15 mouse cellular contexts compared by ENCODE assay signal in the genomic region with DNA sequence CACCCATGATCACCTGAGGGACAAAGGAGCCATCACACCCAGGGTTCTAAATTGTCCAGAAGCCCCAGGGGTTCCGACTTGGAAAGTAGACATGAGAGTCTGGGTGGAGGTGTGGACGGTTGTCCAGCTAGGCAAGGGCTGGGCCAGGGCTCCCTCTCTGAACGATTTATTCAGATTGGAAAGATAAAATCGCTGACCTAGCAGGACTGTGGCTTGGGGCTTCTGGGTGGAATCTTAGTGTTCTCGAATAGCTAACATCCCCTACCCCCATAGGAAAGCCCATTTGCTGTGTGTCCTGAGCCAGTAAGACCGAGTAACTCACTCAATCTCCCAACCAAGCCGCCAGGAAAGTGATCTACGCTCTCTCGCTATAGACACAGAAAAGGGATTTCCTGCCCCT. TPM values are rescaled to one million over a fixed set of nuclear protein-coding genes. Genes with fewer than 3 reads are reported as not detected.
"Had no signal": no experiment of that assay in that cellular context is flagged by ENCODE, and none has a peak within 500 bp of the region (broad histone marks: within the 10 kb centered on the region; RNA-seq: fewer than 3 reads in every experiment).

No protein-coding gene starts in this region.

- H3K4me2 ChIP-seq: limb, embryonic 12.5 days; neural tube, embryonic 13.5 days had no signal

- H3K4me3 ChIP-seq: limb, embryonic 12.5 days; neural tube, embryonic 13.5 days had no signal

- H3K9me3 ChIP-seq: limb, embryonic 12.5 days; neural tube, embryonic 13.5 days had no signal

- H3K27ac ChIP-seq: kidney, postnatal 0 days; limb, embryonic 12.5 days; neural tube, embryonic 13.5 days had no signal

- H3K36me3 ChIP-seq: limb, embryonic 12.5 days; neural tube, embryonic 13.5 days had no signal

- H3K9ac ChIP-seq: limb, embryonic 12.5 days; neural tube, embryonic 13.5 days had no signal

- DNase-seq: kidney, adult 11 months; kidney, adult 9 months; kidney, postnatal 36 days; layer of hippocampus, adult 9-11 months; layer of hippocampus, postnatal 36 days; lung, adult 18-20 months; midbrain, embryonic 14.5 days; retina, postnatal 1 day; right cerebral cortex, postnatal 4 days; spleen, adult 18-20 months; thymus, postnatal 4 days had no signal

- H3K27me3 ChIP-seq: limb, embryonic 12.5 days; neural tube, embryonic 13.5 days had no signal

RNA-seq across cellular contexts. Expression of a gene that starts 46.5 kb away (rescaled TPM):
- total RNA-seq: monocyte, adult 5-6 weeks had no signal
